ENCODE assay signal across 23 mouse cellular contexts in genomic region chr5:42055151-42055550, GRCm38 (mm10). TPM values are rescaled to one million over a fixed set of nuclear protein-coding genes. Genes with fewer than 3 reads are reported as not detected.
"Had no signal": no experiment of that assay in that cellular context is flagged by ENCODE, and none has a peak within 500 bp of the region (broad histone marks: within the 10 kb centered on the region; RNA-seq: fewer than 3 reads in every experiment).

No protein-coding gene starts in this region.

- ATAC-seq: midbrain, embryonic 15.5 days had no signal

- H3K27me3 ChIP-seq: liver, embryonic 15.5 days; midbrain, embryonic 15.5 days; neural tube, embryonic 12.5 days had no signal

- H3K4me3 ChIP-seq: layer of hippocampus, adult 2 months; limb, embryonic 10.5 days; liver, embryonic 15.5 days; midbrain, embryonic 10.5 days; midbrain, embryonic 15.5 days; neural tube, embryonic 12.5 days had no signal

- H3K36me3 ChIP-seq: limb, embryonic 10.5 days; liver, embryonic 15.5 days; midbrain, embryonic 10.5 days; midbrain, embryonic 15.5 days; neural tube, embryonic 12.5 days had no signal

- H3K9ac ChIP-seq: liver, embryonic 15.5 days; lung, embryonic 14.5 days; midbrain, embryonic 15.5 days; neural tube, embryonic 12.5 days had no signal

- H3K4me1 ChIP-seq: limb, embryonic 10.5 days; liver, embryonic 15.5 days; midbrain, embryonic 10.5 days; midbrain, embryonic 15.5 days; neural tube, embryonic 12.5 days had no signal

- H3K4me2 ChIP-seq: liver, embryonic 11.5 days; liver, embryonic 15.5 days; lung, embryonic 14.5 days; midbrain, embryonic 15.5 days; neural tube, embryonic 12.5 days had no signal

- H3K9me3 ChIP-seq: limb, embryonic 10.5 days; midbrain, embryonic 10.5 days; midbrain, embryonic 15.5 days; neural tube, embryonic 12.5 days had no signal

- H3K27ac ChIP-seq: layer of hippocampus, adult 2 months; limb, embryonic 10.5 days; liver, embryonic 15.5 days; midbrain, embryonic 10.5 days; midbrain, embryonic 15.5 days; neural tube, embryonic 12.5 days had no signal

- DNase-seq: kidney, postnatal 10 days; kidney, postnatal 4 days; lung, embryonic 14.5 days; lung, postnatal 10 days; lung, postnatal 4 days; right cerebral cortex, postnatal 14 days; thymus, postnatal 36 days had no signal

RNA-seq across cellular contexts. Expression of gene Gm16223, which starts 12.6 kb away (rescaled TPM):
- total RNA-seq: left cerebral cortex, postnatal 14 days; megakaryocyte, adult 5-6 weeks; monocyte, adult 5-6 weeks; neutrophil, adult 5-6 weeks had no signal
- polyA plus RNA-seq: kidney, embryonic 14.5 days; limb, embryonic 10.5 days; limb, embryonic 14.5 days; liver, embryonic 11.5 days; liver, embryonic 15.5 days; lung, embryonic 14.5 days; midbrain, embryonic 10.5 days; midbrain, embryonic 15.5 days; neural tube, embryonic 12.5 days; spleen, adult 2 months; stomach, embryonic 16.5 days; thymus, postnatal 0 days had no signal
